Mouse (Mus musculus) adrenal gland, postnatal 4 days (tissue): ENCODE data around the gene Rasal2. TPM values are rescaled to one million over a fixed set of nuclear protein-coding genes. Genes with fewer than 3 reads are reported as not detected.

Experiments
- DNase-seq, 2 experiments: peaks; one replicate each; pipeline ENCODE4 v3.0.0; 2021 to 2022; ENCODE audit warnings: low spot score in 2 of 2, mixed read lengths in 2 of 2
- total RNA-seq, 2 experiments: library from RNA; stranded (reverse); gene quantifications; 2 replicates each; pipeline ENCODE4 v1.2.3; 2021

Rasal2 gene
- total RNA-seq, 2 experiments from 2014 or later: 12.2 to 13.6 TPM

DNA sequence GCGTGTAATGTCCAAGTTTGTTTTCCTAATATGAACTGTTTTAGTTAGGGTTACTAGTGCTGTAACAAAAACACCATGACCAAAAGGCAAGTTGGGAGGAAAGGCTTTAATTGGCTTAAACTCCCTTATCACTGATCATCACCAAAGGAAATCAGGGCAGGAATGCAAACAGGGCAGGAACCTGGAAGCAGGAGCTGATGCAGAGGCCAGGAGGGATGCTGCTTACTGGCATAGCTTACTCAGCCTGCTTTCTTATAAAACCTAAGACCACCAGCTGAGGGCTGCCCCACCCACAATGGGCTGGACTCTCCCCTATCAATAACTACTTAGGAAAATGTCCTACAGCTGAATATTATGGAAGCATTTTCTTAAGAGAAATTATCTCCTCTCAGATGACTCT, 65.7 kb downstream of the Rasal2 start:
- DNase-seq: no peak

GRCm38 (mm10) chr1:157343519-157343918, 68.9 kb downstream of the Rasal2 start:
- DNase-seq: no peak

- DNase-seq: no peak
Observed at GRCm38 (mm10) chr1:157334834-157335233, 77.6 kb downstream of the Rasal2 start.

DNA sequence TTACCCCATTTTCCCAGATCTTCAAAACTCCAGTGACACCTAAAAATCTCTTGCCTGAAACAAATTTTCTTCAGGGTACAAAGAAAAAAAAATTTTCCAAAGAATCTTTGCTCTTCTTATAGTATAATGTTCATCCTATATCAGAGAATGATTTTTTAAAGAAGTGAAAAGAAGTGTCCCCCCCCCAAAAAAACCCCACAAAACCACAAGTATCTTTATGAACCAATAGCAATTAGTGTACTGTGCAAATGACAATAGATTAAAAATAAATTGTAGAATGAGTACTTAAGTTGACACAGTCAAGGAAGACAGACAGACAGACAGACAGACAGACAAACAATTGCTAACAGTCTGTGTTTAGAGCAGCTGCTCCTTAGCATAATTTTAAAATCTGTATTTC, 84.3 kb downstream of the Rasal2 start:
- DNase-seq: no peak

DNA sequence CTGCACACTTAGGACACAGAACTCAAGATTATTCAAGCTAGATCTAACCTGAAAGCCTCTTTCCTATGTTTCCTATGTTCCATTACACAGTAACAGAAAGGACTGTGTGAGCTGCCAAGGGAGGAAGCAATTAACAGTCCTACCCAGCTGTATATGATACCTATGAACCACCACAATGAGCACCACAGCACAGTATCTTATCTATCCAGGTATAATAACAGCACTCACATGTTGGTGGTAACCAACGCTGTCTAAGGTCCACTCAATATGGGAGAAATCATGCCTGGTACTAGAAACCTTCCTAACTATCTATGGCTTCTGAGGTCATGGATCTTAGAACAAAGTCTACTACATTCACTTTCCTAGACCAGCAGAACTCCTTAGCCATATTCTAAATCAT, 89.3 kb downstream of the Rasal2 start:
- no peak for DNase-seq

DNA sequence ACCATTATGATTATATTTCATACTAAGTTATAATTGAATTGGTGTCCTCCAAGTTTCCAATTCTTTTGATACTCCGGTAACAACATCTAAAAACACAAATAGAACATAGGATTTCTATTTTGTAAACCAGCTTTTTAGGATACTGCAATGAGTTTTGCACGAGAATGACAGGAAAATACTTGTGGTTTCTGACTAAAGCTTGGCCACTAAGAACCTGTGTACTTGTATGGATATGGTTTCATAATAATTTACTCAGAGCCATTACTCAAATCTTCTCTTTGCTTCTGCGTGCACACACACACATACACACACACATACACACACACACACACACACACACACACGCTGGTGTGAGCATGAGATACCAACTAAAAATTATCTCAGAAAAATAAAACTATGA, 93.5 kb downstream of the Rasal2 start:
- DNase-seq: no peak

- no peak for DNase-seq
Observed at GRCm38 (mm10) chr1:157301266-157301665, 111.1 kb downstream of the Rasal2 start.

DNA sequence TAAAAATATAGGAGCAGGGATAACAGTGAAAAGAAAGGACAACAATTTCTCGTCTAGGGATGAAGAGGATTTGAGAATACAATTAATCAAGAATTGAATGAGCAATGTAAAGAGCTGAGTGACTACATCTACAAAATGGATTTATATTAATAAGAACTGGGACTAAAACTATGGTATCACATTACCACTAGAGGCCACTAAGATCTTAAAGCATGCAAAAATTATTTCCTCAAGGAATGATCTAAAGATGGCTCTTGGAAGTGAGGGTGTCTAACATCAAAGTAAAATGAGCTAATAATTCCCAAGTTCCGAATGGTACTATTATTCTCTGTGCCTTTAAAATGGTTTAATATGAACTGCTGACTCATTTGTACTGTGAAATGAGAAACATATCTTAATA, 112.8 kb downstream of the Rasal2 start:
- DNase-seq: no peak

DNA sequence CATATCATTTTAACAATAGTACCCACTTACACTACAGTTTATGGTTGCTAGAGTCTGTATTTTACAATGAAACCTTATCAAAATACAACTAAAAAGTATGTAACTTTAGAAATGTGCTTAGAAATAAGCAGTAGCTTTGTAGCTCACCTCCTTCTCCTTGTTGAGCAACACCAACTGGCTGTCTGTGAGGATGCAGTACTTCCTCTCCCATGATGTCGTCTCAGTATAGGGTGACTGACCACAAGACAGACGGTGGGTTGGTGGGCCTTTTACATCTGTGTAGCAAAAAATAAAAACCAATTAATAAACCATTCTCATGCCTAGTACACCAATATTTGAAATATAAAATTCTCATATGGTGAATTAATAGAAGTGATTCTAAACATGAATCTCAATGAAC, 113.4 kb downstream of the Rasal2 start:
- no peak for DNase-seq

GRCm38 (mm10) chr1:157297137-157297536, 115.3 kb downstream of the Rasal2 start:
- DNase-seq: no peak

DNA sequence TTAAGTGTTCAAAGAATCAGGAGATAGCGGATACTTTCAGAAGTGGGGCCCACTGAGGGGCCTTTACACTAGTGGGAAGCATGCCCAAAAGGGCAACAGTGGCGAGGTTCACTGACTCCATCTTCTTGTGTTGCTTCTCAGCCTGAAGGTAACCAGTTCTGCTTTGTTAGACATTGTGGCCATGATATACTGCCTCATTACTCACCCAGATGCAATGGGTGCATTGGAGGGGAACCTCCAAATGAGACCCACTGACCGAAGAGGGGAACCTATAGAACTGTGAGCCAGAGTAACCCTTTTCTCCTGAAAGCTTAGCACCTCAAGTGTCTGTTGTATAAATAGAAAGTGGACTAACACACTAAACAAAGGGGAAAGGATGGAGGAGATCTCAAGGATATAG, 116.5 kb downstream of the Rasal2 start:
- DNase-seq: no peak

- DNase-seq: no peak
Observed at GRCm38 (mm10) chr1:157290173-157290572, 122.2 kb downstream of the Rasal2 start.

GRCm38 (mm10) chr1:157289251-157289650, 123.1 kb downstream of the Rasal2 start:
- DNase-seq: no peak

- DNase-seq: peak in 1 of 2 experiments; percentile 11
Observed at GRCm38 (mm10) chr1:157286561-157286960, 125.8 kb downstream of the Rasal2 start.

DNA sequence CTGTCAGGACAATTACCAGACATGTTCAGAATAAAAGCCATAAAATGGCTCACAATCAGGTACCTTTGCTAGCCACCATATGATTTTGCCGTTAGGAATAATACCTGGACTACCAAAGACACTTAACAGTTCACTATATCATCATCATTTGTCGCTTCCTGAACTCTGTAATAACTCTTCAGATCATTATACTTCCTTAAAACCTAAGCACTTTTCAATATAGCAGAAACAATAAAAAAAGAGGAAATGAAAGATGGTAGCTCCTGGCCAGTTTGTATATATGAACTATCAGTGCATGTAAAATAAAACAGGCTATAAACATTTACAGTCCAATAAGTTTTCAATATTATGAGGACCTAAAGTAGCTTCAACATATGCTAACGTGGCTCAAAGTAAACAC, 127.0 kb downstream of the Rasal2 start:
- no peak for DNase-seq

DNA sequence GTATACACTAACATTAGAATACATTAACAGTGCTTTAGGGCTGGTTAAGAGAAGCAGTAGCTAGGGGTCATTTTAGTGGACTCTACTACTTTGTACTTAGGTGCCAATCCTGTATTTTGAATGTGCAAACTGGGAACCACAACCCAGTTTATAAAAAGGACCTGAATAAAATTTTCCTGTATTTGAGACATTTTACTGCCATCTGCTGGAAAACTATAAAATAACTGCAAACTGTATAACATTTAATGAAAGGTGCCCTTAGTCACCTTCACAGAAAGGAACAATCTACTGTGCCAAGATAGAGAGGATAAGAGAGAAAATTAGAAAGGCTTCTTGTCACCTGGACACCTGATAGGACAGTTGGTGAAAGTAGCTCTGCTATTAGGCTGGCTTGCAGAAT, 131.6 kb downstream of the Rasal2 start:
- DNase-seq: no peak

DNA sequence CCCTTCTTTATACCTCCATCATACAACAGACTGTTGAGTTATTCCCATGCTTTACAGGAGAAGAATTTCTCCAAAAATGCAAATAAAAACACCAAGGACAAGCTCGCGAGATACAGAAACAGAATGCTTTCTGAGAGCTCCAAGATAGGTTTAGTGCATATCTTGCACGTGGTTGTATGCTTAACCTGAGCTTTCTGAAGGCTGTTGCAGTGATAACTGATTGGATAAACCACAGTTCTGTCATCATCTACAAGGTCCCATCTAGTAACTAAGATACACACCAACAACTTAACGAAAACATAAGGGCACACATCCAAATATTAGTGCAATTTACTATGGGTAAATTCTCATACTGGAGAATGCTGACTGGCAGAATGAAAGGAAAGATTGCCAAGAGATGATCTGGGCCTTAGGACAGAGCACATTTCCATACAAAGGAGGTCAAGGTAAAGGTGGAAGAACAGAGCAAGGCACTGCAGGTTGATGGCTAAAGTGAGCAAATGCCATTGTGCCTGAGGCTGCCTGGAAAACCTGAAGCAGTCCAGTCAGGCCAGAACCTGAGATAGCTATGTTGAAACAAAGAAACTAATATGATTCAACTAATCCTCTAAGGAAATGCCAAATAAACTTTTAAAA, 136.6 kb downstream of the Rasal2 start:
- DNase-seq: no peak

DNA sequence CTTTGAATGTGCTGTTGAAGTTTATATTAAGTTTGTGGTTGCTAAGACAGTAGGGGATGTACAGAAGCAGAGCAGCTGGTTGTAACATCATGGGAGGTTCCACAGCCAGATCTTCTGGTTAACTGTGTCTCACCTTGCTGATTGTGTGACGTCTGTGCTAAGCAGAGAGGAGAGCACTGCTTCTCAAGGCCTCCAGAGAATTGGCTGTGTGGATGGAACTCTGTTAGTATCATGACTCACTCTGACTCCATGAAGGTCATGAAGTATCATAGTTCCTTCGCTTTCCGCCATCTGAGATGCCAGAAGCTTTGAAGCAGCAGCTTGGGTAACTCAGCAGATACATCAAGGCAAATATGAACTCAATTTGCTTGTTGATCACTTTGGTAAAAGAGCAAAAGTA, 144.5 kb downstream of the Rasal2 start:
- DNase-seq: no peak

DNA sequence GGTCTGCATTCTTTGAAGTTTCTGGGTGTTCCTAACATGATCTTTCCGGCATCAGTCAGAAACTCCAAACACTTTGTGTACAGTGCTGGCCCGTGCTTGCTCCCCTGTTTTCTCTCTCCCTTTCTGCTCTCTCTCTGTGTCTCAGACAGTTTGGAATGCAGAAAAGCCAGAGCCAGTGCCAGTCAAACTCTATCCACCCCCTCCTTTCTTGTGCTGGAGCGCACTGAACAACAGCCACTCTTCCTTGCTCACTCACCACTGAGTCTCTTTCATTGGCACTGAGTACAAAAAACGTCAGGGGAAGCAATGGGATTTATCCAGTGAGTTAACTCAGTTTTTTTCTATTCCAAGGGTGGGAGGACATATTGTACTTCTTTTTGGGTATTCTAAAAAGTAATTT, 155.8 kb downstream of the Rasal2 start:
- DNase-seq: no peak

- DNase-seq: no peak
Observed at GRCm38 (mm10) chr1:157255776-157256175, 156.6 kb downstream of the Rasal2 start.

DNA sequence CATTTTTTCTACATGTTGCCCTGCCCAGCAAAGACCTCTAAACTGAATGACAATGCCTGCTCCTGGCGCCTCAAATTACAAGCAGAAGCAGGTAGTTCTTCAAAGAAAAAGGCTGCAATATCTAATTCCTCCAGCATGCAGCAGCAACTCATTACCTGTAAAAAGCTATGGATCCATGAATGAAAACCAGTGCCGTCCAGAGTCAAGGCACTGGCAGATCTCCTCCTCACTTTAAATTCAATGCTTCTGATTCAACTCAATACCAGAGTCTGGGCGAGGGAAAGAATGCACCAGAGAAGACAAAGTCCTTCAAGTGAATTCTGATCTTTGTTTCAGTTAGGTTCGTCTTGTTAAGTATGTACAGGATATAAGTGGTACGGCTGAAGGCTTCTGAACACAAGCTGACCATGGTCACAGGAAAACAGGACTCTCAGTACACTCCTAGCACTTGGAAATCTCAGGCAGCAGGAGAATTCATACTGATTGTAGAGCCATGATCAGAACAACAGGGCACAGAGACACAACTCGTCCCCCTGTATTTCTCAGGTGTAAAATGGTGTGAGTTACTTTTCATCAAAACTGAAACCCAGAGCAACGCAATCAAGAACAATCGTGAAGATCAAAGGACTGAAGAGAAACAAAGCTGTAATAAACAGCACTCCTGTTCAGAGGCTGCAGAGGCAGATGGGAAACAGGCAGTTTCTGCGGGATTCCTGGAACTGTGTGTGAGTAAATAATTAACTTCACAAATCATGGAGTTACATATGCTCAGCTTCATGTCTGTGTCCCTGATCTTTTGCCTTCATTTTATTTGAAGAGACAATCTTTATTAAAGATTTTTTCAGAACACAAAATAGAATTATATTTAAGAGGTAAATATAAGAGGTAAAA, 158.6 kb downstream of the Rasal2 start:
- DNase-seq: no peak

DNA sequence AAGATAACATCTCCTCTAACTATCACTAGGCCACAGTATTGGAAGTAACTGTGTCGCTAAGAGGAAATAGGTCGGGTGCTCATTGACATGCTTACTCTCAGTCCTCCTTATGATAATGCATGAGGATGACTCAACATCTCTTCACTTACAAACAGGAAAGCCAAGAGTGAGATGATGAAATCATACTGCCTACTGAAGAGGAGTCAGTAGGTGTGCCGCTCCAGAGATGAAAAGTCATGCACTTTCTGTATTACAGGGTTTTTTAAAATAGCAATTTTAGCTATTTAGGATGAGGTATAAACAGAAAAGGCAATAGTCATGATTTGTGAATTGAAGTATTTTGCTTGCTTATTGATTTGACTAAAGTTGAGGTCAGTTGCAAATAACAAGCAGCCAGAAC, 164.3 kb downstream of the Rasal2 start:
- DNase-seq: no peak

DNA sequence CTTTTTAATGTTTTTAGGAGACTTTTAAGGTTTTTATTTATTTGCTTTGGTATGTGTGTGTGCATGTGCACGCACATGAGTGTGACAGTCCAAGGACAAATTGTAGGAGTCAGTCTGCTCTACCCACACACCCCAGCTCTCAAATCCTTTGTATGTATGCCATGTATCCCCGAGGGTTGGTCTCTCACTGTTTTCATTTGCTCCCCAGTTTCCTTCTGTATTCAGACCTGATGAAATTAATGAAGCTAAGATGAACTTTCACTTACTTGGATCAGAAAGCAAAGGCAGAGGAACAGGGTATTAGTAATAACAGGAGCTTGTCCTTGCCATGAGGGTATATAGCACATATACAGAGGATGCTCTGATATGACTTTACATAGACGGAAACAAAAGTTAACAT, 165.1 kb downstream of the Rasal2 start:
- DNase-seq: no peak
